Mouse (Mus musculus): ENCODE data around the gene Tenm2.

Tenm2 gene

DNA sequence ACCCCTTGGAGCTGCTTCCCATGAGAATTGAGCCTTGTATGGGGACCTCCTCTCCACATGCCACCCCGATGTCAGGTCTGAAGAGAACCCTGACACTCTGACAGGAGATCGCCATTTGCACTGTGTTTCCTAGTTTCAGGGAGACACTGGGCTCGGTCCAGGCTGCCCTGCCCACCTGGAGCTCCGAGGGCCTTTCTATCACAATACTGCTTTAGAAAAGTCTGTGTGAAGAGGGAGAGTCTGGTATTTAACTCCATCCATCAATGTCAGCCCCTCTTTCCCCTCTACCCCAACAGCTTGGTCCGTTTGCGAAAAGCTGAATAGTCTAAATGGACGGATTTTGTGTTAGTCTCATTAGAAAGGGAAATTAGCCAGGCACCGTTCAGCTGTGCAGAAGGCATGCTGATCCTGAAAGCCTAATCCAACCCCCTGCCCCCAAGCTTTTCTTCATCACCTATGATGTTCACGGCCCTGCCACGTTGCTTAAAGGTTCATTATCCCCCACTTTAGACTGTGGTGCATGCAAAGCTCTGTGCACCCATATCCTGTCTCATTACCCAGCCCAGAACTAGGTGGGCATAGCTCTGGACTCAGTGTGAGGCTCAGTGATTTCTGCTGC lies 538.6 kb downstream of the Tenm2 start:
- DNase-seq (ENCODE audit: low read depth, low spot score) = no peak

DNA sequence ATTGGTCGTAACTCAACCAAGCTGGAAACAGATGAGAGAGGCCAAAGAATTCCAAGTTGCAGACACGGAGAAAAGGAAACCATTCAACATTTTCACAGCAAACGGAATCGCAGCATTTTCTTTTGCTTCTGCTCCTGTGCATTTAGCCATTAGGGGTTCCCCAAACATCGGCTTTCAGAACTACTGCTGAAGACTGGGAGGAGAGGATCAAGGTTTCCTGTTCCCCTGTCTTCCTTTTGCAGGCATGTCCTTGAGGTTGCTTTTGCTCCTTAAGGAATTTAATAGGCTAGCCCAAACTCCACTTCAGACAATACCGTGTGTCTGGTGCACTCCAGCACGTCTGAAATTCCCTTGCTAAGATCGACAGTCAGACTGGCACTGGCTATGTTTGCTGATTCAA lies 541.0 kb downstream of the Tenm2 start:
- no peak for DNase-seq (ENCODE audit: low read depth, low spot score)

DNA sequence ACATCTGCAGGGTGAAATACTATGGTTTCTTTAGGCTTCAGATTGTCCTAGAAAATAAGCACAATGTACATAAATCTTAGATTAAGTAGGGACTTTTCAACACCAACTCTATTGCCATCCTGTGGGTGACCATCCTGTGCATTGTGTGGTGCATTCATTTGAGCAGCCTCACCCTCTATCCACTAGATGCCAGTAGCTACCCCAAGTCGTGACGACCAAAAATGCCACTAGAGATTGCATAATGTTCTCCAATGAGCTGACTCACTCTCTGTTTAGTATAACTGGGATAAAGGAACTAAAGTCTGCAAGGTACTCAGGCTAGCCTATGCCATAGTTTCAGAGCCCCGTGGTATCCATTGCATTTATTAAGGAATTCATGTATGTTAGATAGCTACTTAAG lies 543.1 kb downstream of the Tenm2 start:
- DNase-seq (ENCODE audit: low read depth, low spot score) = peak; percentile 70

DNA sequence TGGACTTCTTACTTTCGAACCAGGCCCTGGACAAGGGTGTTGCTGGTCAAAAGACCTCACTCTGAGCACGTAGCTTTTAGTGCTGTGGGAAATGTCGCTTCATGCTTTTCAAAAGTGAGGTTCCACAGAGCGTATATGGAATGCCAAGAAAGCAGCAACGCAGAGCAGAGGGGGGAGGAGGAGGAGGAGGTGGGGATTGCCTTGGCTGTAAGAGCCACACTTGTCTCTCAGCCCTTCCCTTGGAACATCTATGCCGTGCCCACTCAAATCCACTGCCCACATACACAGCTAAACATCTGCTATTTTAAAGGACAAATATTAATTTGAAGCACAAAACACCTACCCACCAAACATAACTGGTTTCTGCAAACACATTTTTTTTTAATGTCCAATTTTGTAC lies 544.9 kb downstream of the Tenm2 start:
- DNase-seq (ENCODE audit: low read depth, low spot score) = peak; percentile 62

DNA sequence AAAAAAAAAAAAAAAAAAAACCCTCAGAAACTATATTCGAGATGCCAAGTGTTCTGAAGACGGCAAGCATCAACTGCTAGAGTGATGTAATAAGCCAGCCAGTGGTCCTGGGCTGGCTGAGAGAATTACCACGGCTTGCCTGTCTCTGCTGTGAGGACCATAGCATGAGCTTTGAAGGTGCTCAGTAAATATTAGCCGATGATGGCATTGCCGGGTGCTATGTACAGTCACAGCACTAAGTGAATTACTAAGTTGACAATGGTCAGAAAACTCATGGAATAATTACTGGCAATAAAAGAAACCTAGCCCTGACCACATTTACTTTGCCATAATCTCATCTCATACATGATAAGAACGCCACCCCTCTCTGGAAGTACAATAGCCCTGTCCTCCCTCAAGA lies 549.5 kb downstream of the Tenm2 start:
- DNase-seq (ENCODE audit: low read depth, low spot score) = no peak

DNA sequence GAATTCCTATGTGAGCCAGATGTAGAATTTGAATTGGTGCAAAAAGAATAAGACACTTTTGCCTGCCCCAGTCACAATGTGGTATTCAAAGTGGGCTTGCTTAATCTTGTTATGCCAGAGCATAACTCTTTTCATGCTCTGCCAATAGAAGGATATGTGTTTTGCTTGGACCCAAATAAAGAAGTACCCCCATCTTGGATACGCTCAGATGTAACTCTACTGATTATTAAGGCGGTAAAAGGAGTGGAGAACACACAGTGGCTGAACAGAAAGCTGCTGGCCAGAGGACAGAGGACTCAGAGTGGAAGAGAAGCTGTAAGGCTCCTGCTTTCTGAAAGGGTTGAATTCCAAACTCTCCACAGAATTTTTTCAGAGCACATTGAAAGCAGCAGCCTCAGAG lies 556.4 kb downstream of the Tenm2 start:
- no peak for DNase-seq (ENCODE audit: low read depth, low spot score)

DNA sequence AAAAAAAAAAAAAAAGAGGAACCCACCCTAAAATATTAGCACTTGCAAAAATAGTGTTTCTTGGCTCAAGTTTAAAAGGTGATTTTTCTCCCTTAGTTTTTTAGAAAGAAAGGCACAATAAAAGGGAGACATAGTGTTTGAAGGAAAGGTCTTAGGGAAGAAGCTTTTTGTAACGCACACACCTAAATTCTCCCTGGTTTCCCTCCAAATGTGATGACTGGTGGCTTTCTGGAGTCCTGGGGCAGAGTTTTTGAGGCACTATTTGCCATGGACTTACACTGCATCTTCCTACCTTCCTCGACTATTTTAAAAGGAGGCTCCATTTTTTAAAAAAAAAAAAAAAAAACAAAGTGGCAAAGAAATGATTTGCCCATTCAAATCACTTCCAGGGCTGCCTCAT lies 557.2 kb downstream of the Tenm2 start:
- DNase-seq (ENCODE audit: low read depth, low spot score) = no peak

DNA sequence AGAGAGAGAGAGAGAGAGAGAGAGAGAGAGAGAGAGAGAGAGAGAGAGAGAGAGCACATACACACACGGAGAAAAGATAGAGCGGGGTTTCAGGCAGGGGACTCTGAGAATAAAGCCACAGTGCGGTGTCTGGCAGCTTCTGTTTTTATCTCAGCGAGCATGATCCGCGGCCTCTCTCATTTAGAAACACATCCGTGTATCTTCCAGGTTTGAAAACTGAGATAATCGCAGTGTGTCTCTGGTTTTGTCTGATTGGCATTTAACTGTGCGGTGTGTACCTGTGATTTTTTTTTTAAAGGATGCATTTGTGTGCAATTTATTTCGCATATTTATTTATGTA lies 557.7 kb downstream of the Tenm2 start:
- DNase-seq (ENCODE audit: low read depth, low spot score) = no peak

DNA sequence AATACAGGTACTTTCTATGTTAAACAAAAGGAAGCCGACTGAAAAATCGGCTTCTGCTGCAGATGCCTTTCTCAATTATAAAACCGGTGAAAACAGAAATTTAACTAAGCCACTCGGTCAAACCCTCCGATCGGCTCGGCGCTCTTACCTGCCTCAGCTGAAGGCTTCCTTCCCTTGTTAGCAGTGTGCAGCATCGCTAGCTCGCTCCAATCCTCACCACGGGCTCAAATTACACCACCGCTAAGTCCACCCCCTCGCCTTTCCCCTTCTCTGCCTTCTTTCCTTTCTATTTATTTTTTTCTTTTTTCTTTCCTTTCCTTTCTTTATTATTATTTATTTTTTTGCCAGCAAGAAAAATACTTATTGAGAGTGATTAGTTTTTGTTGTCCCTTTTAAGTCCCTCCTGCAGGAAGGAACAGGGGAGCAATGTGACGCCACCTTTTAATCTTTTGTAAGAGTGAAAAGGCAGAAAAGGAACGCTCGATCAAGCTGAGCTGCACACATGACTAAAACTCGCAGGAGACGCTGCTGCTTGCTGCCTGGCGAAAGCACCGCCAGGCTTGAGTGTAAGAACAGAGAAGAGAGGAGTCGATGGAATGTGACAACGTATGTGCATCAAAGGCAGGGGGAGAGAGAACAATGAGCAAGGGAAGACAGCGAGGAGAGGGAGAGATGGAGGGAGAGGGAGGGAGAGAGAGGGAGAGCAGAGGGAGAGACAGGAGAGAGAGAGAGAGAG lies 558.3 kb downstream of the Tenm2 start:
- peak; percentile 72 for DNase-seq (ENCODE audit: low read depth, low spot score)

DNA sequence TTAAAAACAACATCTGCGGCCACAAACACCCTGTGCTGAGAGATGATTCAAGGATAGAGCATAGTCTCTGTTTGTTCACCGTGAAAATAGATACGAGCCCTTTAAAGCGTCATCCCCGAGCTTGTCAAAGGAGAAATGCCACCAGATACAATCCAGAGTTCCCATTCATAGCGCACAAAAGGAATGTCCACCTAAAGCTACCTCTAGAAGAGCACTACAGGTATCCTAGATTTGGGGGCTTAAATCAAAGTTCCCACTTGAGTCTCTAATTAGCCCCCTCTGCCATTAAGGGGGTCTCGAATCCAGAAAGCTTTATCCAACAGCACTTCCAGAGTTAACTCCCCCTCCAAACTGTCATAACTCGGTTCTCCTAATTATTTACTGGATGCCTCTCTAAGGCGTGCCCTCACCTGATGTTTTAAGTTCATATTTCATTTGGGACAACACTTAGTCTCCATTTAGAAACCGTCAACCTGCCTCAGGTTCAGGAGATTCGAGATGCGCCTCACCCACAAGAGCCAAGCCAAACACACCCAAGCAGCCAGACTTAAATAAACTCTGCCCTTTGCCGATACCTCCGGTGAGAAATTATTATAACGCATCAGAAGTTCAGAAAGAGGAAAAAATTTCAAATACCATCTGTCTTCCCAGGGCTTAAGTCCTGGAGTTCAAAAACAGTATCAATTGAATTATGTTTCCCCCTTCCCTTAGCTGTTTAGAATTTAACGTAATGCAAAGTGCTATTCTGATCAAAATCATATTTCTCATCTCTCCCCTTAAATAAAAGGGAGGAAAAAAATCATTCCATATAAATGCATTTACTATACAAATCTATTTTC lies 559.1 kb downstream of the Tenm2 start:
- DNase-seq (ENCODE audit: low read depth, low spot score) = no peak

DNA sequence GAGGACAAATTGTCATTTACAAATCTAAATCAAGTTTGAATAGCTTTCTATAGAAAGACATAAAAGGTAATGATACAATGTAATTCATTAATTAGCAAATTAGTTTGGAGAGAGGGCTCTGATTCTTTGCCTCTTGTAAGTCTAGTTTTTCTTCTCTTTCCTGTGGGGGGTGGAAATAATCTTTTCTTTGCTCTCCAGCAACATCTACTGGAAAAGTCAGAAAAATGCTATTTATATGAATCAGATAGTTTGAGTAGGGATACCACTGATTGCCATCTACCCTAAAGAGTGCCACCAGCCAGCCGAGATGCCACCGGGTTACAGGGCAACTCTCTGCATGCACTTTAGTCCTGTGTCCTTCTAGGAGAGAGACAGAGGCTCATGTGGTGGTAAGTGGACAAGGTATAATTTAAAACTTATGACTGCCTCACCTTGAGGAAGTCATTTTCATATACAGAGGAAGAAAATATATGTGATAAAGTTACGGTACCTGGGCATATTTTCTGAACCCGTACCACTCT lies 560.8 kb downstream of the Tenm2 start:
- DNase-seq (ENCODE audit: low read depth, low spot score) = no peak

DNA sequence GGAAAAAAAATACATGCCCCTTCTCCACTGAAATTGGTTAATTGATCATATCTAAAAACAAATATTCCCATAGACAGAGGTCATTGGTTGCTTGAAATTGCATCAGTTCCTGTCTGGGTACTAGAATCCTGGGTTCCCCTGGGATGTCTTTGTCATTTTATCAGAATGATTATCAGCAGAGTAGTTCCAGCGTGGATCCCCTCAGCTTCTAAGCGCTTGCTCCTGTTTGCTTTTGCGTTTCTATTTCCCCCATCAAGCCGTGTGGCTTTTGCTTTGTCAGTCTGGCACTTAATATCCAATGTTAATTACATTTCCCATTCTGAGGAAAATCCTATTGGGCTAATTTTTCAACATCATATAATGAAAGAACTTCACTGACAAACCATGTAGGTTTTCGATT lies 561.6 kb downstream of the Tenm2 start:
- no peak for DNase-seq (ENCODE audit: low read depth, low spot score)

DNA sequence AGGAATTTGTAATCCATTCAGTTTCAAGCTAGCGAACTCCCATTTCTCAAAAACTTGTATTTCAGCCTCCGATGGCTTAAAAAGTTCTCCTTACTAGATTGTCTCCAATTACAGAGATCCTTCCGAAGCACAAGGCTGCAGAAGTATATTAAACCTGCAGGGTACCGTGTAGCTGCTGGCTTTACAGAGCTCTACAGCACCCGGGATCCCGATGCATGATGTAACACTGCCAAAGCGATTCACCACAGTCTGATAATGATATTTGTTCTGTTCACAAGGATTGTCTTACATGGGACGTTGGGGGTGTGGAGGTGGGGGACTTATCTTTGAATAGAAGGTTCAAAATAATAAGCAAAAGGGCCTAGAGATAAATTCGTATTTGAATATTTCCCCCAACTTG lies 564.6 kb downstream of the Tenm2 start:
- DNase-seq (ENCODE audit: low read depth, low spot score) = no peak

DNA sequence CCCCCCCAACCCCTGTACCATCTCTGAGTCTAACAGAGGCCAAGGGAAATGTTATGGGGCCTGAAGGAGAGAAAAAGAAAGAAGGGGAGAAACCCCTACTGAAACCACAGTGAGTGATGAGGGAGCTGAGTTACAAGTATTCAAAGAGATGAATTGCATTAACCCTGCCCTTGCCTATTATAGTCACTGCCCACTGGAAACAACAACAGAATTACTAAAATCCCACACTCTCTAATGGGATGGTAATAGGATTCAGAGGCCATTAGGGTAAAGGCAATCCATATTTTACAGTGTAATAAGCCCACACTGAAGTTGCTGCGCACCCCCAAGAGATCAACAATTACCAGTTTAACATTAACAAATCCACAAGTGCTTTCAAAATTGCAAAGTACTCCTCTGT lies 571.7 kb downstream of the Tenm2 start:
- DNase-seq (ENCODE audit: low read depth, low spot score) = no peak

DNA sequence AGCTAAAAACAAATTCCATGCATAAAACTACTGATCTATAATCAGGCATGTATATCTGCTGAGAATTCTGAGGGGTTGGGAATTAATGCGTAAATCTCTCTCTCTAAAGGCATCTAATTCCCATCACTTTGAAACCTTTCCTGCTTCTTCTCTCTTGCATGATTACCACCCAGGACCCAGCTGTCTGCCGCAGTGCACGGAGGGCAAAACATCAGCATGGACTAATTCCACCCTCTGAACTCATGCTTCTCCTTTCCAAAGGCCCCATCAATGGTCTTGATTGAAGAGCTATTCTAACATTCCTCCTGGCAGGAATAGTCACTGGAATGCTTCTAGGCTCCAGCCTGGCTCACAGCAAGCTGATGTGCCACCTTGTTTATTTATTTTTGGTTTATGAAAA lies 572.2 kb downstream of the Tenm2 start:
- no peak for DNase-seq (ENCODE audit: low read depth, low spot score)

DNA sequence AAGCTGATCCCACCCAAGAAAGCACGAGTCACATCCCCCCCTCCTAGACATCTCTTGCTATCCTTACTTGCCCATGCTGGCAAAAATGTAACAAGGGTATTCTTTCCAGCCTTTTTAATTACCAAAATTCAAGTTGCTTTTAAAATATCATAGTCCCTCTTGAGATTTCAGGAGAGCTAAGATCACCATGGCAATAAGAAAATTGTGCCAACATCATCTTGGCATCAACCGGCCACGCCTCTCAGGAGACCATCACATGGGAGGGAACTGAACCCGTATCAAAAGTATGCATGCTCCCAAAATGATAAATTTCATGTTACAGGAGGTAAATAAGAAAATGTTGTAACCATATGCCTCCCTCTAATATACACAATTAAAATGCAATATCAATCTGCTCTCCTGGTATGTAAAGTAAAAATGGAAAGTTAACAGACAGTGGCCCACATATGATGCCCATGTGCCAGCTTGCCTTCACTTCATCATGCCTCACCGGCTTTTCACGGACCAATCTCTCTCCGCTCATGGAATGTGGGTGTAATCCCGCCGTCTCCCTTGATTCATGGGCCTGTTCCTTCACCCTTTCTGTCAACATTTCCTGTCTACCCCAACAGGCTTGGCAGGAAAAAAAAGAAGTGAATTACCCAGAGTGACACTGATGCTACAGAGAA lies 582.0 kb downstream of the Tenm2 start:
- no peak for DNase-seq (ENCODE audit: low read depth, low spot score)

DNA sequence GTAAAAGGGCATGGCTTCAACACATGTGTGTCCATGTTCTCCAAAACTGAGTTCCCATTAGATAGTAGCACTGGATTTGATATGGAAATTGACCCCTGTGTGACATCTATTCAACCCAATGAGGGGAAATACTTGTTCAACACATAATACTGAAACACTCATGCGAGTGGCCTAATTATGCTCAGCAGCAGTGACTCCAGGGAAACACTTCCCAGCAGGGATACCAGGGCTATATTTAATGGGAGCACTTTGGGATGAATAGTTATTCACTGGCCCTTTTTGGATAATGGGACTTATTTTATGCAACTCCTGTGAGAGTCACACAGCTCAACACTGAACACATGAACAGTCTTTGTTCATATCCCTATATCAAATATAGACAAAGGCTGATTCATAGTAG lies 588.6 kb downstream of the Tenm2 start:
- no peak for DNase-seq (ENCODE audit: low read depth, low spot score)

DNA sequence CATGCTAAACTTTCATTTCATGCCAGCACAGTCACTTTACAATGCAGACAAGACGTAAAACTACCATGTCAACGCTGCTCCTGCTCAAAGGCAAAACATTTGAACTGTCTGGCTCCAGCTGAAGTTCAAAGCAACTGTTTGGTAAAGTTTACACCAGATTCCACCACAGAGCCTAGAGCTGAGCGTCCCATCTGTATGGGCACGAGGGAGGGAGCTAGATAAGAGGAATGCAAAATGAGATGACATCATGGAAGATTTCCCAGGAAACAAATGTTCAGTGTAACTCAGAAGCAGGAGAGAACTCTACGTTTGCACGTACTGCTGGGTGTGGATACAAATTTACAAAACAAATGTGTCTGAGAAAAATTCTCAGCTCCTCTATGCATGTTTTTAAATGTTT lies 600.7 kb downstream of the Tenm2 start:
- peak; percentile 39 for DNase-seq (ENCODE audit: low read depth, low spot score)

DNA sequence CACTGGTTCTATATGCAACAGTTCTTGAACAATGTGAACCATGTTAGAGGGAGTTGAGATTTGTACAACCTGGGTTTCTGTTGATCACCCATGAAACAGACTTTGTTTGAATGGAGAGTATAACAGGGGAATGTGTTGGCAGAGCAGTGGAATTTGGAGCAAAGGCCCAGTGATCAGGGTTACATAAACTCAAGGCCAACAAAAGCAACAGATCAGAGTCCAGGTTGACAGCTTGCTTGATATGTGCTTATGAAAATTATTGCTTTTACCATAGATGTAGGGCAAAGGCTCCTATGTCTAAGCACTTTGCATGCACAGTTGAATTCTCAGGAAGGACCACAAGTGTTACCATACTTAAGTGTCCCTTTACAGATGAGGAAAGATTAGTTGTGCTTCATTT lies 603.6 kb downstream of the Tenm2 start:
- DNase-seq (ENCODE audit: low read depth, low spot score) = no peak

DNA sequence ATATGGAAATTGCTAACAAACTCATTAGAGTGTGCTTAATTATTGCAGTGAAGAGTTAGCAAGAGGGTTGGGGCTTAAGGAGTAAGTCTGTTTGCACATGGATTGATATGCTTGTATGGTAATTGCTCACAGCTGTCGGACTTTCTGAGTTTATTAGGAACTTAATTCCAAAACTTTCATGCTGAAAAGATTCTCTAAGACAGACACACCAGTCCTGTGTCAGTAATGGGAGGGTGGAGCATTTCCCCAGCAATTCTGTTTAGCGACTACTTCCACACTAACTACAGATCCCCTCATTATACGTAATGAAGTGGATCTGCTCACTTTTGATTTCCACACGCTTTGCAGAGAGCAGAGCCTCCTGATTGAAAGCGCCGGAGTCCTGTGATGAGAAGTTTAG lies 622.0 kb downstream of the Tenm2 start:
- no peak for DNase-seq (ENCODE audit: low read depth, low spot score)

DNA sequence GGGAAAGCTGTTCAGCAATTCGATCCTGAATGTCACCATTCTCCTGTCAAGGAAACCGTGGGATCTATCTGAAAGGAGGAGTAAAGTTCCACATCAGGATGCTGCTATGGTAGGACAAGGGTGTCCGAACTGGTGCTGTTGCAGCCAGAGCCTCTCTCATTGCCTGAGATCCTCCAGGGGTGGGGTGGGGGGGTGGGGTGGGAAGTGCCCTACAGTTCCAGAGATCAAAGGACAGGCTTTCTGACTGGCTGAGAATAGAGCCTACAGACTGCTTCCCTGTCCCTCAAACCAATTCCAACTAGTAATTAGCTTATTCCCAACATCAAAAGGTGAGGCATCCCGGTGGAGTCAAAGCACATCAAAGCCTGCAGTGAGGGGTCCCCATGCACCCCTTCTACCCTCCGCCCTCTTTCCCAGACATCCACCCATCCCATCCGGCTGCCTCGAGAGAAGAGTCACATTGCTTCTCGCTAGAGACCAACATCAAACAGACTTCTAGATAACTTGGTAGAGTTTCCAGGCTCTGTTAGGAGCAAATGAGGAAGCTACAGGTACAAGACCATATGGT lies 630.9 kb downstream of the Tenm2 start:
- DNase-seq (ENCODE audit: low read depth, low spot score) = no peak

DNA sequence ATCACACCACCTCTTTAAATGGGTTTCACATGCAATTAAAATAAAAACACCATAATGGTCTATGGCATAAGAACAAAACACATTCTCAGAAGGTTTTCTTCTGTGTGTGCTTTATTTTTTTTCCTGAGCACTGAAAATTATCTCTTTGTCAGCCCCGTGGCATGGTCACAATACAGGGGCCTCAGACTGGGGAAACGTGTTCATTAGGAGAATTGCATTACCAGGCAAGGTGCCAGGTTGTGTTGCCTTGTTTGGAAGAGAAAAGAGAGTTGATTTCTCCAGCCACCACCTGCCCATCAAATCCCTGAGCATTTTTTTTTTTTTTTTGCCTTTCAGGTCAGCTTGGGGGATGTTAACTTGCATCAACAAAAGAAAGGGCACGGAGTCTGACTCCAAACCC lies 631.5 kb downstream of the Tenm2 start:
- DNase-seq (ENCODE audit: low read depth, low spot score) = no peak

All from telencephalon, adult 2 months (tissue).